Mouse (Mus musculus) NIH3T3 (cell line): ENCODE measurements around the gene Gp1ba.

Source experiments
- DNase-seq: peaks from one replicate; pipeline ENCODE4 v3.0.0-alpha.2; 2012; ENCODE audit warnings: low read depth

Gene Gp1ba

GRCm38 (mm10) chr11:70638714-70639278 lies at the start of gene Gp1ba:
Gene Gp1ba, plus strand, starts transcription at chr11:70639122.
- no peak for DNase-seq

- DNase-seq, result no peak
Measured at GRCm38 (mm10) chr11:70591733-70592132, 47.2 kb upstream of the Gp1ba start.

- DNase-seq, result no peak
Measured at GRCm38 (mm10) chr11:70594253-70594989, 44.5 kb upstream of the Gp1ba start.

DNA sequence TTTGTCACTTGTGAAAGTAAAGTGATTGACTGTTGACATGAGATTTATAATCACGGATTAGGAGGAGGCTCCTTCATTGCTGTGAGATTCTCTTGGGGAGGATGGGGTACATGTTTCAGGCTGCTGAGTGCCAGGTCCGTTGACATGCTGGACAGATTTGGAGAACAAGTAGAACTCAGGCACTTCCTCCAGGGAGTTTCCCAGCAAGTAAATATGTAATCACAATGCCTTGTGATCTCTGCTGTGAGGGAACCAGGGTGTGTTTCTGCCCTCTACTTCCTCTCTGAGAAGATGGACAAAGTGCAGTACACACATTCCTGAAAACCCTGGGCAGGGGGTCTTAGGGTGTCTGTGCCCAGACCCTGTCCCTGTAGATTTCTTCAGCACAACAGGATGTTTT lies 43.3 kb upstream of the Gp1ba start:
- DNase-seq, result no peak

- DNase-seq, result no peak
Measured at GRCm38 (mm10) chr11:70596094-70596493, 42.8 kb upstream of the Gp1ba start.

DNA sequence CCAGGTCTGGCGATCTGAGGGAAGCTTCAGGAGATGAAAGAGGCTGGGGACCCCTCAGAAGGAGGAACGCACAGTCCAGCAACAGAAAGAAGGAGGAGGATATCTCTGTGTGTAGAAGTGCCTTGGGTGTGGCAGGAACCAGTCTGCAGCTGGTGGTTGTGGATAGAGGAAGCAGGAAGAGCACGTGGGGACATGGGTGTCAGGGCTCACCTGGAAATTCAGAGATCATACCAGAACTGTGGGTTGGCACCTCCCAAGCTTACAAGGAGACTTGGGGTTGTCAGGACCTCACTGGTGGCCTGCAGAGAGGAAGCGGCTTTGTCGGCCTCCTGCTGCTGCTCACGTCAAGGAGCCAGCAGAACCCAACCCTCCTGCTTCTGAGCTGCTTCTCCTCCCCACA lies 41.6 kb upstream of the Gp1ba start:
- DNase-seq, result no peak

- no peak for DNase-seq
Measured at GRCm38 (mm10) chr11:70598451-70598953, 40.4 kb upstream of the Gp1ba start.

DNA sequence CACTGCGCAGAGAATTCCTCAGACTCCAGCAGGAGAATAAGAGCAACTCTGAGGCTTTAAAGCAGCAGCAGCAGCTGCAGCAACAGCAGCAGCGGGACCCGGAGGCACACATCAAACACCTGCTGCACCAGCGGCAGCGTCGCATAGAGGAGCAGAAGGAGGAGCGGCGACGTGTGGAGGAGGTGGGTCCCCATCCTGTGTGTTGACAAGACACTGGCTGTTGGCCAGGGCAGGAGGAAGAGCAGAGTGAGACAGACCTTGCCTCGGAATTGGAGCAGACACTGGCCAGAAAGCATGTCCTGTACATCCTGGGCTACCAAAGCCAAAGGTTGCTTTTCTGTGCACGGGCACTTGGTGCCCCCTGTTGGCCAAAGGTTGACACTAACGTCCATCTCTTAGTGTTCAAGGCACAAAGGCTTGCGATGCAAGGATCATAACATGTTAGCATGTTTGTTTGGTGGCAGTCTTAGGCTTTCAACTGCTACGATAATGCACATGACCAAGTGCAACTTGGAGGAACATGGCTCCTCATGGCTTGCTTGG lies 33.8 kb upstream of the Gp1ba start:
- peak; percentile 89 for DNase-seq

DNA sequence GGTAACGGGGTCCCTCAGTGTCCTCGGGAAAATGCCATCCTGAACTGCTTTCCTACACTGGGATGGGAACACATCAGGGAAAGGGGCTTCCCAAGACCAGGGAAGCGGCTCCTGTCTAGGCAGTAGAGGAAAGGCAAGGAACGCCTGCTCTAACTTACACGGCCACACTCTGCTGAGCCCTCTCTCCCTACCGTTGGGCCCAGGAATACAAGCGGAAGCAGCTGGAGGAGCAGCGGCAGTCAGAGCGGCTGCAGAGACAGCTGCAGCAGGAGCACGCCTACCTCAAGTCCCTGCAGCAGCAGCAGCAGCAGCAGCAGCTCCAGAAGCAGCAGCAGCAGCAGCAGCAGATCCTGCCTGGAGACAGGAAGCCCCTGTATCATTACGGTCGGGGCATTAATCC lies 32.2 kb upstream of the Gp1ba start:
- DNase-seq, result no peak

DNA sequence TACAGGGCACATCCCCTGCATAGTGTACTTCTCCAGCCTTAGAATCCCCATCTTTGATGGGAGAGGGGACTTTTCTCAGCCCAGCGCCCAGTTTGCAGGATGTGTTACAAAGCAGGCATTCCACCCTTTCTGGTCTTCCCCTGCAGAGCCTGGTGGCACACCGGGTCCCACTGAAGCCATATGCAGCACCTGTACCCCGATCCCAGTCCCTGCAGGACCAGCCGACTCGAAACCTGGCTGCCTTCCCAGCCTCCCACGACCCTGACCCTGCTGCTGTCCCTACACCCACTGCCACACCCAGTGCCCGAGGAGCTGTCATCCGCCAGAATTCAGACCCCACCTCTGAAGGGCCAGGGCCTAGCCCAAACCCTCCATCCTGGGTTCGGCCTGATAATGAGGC lies 31.3 kb upstream of the Gp1ba start:
- DNase-seq, result no peak

GRCm38 (mm10) chr11:70608381-70609066 lies 30.4 kb upstream of the Gp1ba start:
- no peak for DNase-seq

GRCm38 (mm10) chr11:70610752-70611151 lies 28.2 kb upstream of the Gp1ba start:
- DNase-seq, result peak; percentile 41

DNA sequence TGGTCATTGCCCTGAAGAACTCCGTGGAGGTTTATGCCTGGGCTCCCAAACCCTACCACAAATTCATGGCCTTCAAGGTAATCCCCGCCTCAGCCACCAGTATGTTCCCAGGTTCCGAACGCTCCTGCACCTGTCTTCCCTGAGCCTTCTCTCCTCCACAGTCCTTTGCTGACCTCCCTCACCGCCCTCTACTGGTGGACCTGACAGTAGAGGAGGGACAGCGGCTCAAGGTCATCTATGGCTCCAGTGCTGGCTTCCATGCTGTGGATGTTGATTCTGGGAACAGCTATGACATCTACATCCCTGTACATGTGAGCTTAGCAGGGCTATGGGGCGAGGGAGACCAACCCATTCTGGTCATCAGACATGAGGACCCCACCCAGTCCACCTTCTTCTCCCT lies 26.4 kb upstream of the Gp1ba start:
- no peak for DNase-seq

DNA sequence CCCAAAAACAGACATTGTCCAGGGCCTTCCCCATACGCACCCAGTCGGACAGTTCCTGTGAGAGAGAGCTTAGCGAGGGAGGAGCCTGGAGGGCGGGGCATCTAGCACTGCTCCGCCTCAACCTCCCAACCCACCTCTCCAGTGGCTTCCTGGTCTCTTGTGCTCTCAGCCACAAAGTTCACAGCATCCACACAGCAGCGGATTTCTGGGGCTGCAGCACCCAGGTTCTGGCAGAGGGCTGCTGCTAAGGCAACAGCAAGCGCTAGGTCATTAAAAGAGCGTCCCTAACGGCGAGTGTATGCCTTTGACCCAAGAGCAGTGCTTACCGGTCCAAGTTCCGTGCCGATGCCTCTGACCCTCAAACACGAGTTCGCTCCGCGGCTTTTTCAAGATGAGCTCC lies 23.8 kb upstream of the Gp1ba start:
- DNase-seq, result no peak

- DNase-seq, result no peak
Measured at GRCm38 (mm10) chr11:70615516-70616093, 23.3 kb upstream of the Gp1ba start, which contains the start of gene 4930544D05Rik. Gene 4930544D05Rik, plus strand, starts transcription at chr11:70615848.

- DNase-seq, result no peak
Measured at GRCm38 (mm10) chr11:70619101-70619500, 19.8 kb upstream of the Gp1ba start, which contains the start of gene Chrne. Gene Chrne, minus strand, starts transcription at chr11:70619216.

- DNase-seq, result peak; percentile 26
Measured at GRCm38 (mm10) chr11:70621972-70622814, 16.7 kb upstream of the Gp1ba start.

DNA sequence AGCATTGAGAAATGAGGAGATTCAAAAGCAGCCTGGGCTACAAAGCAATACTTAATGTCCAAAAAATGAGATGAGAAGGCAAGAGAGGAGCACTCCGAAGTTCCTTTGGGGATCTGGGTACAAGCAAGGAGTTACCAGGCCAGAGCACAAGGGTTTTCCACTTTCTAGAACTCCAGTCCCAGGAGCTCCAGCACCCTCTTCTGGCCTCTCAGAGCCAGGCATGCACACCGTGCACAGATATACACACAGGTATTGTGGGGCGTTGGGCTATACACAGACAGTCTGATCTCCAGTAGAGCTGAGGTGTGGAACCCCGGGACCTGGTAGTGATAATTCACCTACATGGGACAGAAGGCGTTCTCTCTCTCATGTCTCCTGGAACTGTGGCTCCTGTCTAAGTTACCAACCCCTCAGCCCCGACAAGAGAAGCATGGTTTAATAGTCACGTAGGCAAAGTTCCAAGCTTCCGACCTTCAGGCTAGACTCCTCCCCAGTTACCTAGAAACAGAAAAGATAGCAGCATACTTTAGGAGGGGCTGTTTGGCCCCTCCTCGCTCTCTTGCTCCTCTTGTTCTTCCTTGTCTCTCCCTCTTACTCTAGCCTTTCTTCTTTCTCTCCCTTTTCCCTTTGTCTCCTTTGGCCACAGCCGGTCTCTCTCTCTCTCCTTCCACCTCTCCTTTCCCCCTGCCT lies 15.7 kb upstream of the Gp1ba start:
- peak; percentile 32 for DNase-seq

GRCm38 (mm10) chr11:70625473-70625872 lies 13.4 kb upstream of the Gp1ba start:
- DNase-seq, result peak; percentile 73

- DNase-seq, result no peak
Measured at GRCm38 (mm10) chr11:70626877-70627276, 12.0 kb upstream of the Gp1ba start.

- DNase-seq, result no peak
Measured at GRCm38 (mm10) chr11:70628431-70628830, 10.5 kb upstream of the Gp1ba start.
